Mouse (Mus musculus) urinary bladder, adult 18-20 months (tissue): ENCODE measurements around the gene BC048507.
"Not testable (repeated sequence)": the region's sequence is repeated elsewhere in the genome, so short reads cannot be mapped to it uniquely, and the experiment has no call there.

Experiments used
- DNase-seq, 2 experiments: peaks; one replicate each; pipeline ENCODE4 v3.0.0; 2022; ENCODE audit warnings: low spot score in 2 of 2, mixed read lengths in 2 of 2

Gene BC048507

DNA sequence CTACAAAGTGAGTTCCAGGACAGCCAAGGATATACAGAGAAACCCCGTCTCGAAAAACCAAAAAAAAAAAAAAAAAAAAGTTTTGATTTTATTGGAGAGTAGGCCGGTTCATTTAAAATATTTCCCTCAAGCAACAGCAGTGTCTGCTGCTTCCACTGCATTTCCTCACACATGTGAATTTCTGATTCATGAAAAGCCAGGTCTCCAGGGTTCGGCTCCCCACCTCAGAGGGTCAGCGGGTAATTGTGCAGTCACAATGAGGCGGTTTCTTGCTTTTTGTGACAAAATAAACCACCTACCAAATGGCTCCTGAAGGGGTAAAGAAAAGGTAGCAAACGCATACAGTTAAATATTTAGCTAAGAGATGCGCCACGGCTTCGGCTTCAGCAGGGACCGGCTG is at the start of gene BC048507:
BC048507 (plus strand) TSS at position 301 of the 400 bp plus-strand sequence.
- no peak for DNase-seq

DNA sequence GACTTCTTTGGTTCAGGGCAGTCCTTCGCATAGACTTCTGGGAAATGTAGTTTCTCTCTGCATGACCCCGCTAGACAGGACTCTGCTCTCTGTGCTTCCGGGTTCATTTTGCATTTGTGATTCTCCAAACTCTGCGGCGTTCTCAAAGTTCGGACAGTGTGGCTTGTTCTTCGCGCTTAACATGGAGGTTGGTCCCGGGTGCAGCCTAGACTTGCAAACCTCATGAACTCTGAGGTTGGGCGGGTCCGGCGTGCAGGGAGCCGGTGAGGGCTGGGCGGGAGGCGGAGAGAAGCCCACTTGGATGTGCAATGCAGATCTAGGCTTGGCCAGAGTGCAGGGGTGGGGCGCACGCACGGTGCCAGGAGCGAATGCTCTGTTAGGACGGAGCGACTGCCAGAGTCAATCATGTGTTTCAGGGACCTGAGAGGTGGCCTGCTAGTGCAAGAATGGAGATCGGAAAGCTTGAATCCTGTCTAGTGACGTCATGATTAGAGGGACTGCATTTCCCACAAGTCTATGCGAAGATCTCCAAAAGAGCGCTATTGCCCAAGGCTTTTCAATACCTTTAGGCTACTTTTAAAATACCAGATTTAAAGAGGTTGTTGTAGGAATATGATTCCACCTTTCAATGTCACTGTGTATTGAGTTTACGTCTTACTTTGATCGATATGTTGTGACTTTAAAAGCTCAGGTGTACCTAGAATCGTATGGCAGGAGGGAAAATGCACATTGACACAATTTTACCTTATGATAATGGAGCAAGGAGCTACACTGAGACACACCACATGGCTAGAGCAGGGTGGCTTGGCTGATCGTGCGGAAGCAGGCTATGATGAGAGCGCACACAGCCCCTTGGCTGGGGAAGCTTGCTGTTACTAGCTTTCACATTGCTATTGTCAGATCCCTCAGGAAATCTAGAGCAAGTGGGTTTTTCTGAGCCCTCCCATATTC is 49.1 kb upstream of the BC048507 start, which contains the start of gene Zfp273:
Zfp273 (plus strand) TSS at position 31 of the 951 bp plus-strand sequence.
- peak; percentile 65 to 85 for DNase-seq

DNA sequence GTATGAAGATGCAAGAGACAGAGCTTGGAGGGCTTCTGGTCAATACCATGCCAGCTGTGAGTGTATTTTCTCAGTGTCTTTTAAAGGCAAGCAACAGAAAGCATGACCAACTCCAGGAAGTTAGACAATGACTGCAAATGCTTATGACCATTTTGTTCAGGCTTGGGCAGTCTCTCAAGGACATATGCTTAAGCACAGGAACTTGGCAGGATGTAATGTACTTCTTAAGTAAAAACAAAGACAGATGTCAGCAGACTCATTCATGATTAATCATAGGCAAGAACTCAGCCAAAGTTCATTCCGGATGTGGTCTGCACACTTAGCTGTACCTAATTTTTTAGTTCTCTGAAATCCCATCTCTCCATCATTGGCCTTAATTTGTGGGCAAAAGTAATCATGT is 44.5 kb upstream of the BC048507 start:
- no peak for DNase-seq

DNA sequence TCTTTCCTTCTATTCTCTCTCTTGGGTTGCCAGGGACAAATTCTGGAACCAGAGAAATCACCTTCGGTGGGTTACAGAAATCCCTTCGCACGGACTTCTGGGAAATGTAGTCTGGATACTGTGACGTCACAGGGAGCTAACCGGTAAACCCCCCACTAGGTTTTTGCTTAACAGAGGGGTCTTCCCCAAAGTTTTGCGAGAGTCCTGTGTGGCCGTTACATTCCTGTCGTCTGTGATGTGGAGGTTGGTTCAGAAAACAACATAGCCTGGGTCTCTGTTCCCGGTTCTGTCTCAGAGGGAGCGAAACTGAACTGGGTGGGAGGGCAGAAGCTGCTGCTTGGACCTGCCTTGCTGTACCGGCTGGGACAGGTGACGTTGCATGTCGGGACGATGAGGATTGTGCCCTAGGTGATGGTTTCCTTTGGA is 32.2 kb upstream of the BC048507 start, which contains the start of gene Gm10037:
Gm10037 (plus strand) TSS at position 196 of the 426 bp plus-strand sequence.
- DNase-seq: peak; percentile 12 to 58

DNA sequence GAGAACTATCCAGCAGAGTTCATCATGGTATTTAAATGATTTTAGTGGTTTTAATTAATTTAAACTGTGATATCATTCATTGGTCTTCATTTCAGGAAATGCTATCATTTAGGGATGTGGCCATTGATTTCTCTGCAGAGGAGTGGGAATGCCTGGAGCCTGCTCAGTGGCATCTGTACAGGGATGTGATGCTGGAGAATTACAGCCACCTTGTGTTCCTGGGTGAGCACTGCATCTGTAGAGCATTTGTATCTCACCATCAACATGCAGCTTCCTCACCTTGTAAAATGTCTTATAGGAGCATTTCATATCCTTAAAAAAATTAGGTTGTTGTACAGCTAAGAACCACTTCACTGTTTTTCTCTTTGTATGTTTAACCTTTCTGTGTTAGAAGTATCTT is 30.0 kb upstream of the BC048507 start:
- DNase-seq: not testable (repeated sequence)

DNA sequence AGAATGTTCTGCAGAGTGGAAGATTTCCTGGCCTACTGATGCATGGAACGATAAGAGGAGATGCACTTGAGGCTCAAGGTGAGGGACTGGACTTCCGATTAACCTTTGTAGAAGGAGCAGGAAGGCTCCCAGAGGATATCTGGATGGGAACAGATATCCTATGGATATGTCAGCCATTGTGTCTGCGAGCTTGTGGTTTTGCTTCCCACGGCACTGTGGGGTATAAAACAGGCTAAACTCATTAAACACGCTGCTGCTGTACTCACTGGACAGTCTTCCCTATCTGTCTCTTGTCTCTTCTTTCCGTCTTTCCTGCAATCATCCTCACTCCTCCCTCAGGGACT is 19.4 kb upstream of the BC048507 start:
- DNase-seq: no peak

DNA sequence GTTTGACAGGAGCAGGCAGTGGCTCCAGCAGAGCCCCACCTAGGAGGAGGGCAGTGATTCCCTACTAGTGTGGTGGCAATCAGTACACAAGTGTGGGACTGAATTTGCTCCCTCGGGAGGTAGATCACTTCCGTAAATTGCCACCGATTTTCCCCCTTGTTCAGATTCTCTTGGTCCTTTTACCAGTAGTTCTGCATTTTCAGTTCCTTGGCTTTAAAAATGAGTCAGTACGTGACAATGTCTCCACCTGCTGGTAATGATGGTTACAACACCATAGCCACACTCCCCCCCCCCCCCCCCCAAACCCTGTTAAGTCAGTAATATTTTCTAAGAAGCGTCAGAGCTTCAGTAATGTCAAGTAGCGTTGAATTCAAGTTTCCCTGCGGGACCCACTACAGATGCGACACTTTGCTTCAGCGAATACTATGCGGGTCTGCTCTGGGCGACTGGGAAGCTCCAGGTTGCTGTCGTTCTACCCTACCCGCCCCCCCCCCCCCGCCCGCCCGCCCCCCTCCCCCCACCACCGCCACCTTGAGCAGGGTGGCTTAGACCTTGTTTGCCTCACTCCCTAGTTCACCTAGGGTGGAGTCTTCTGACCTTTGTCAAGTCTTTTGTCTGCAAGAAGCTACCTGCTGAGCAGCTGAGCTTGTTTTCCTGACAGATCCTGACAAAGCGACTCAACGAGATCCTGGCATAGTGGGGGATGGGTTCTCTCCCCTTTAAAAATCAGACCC is 18.8 kb upstream of the BC048507 start:
- DNase-seq: peak in 1 of 2 experiments; percentile 35

DNA sequence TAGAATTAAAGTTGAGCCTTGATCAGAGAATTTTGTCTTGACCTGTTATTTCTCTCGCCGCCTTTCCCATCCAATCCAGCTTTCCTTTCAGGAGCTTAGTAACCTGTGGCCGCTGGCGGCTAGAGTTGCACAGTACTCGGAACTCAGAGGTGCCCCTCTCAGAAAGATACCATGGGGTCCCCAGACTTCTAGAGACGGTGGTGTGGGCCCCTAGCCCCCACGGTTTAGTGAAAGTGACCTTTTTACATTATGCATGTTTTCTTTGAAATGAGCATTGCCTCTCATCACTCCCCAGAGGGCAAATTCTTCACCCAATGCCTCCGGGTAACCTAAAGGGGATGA is 18.3 kb upstream of the BC048507 start:
- peak in 1 of 2 experiments; percentile 10 for DNase-seq

DNA sequence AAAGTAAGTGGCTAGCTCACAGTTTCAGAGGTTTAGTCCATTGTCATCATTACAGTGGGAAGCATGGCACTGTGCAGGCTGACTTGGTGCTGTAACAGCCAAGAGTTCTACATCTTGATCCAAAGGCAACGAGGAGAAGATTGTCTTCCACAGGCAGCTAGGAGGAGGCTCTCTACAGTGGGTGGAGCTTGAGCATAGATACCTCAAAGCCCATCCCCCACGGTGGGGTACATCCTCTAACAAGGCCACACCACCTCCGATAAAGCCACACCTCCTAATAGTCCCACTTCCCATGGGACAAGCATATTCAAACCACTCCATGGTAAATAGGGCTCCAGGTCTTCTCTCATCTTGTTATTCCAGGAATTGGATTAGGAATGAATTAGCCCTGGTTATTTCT is 12.8 kb upstream of the BC048507 start:
- DNase-seq: no peak

DNA sequence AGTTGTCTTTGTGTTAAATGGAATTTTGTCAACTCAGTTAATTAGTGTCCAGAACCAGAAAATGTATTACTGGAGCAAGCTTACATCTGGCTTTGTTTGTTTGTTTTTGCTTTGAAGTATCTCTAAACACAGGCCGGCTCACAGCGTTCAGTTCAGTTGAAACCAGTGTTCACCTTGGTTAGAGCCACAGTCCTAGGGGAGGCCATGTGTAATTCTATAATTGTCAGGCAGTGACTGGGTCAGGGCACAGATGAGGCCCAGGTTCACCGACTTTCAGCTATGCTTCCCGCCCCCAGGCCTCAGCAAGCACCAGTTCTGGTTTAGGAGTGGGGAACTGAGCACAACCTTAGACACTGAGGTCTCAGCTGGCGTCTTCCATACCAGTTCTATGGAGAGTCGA is 10.0 kb upstream of the BC048507 start:
- no peak for DNase-seq

DNA sequence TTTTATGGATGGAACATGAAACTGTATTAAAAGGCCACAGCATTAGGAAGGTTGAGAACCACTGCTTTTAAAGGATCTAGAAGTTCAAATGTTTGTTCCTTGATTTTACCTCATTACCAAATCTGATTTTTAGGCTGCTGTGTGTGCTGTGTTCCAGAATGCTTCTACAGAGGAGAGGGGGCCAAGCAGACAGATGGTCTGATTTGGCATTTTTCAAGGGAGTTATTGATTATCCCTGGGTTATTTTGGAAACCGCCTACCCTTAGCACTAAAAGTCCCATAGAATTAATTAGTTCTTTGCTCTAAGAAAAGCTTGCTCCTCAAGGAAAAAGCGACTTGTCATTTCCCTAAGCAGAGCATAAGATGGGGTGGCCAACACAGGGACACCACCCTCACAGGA is 9.1 kb upstream of the BC048507 start:
- DNase-seq: no peak

DNA sequence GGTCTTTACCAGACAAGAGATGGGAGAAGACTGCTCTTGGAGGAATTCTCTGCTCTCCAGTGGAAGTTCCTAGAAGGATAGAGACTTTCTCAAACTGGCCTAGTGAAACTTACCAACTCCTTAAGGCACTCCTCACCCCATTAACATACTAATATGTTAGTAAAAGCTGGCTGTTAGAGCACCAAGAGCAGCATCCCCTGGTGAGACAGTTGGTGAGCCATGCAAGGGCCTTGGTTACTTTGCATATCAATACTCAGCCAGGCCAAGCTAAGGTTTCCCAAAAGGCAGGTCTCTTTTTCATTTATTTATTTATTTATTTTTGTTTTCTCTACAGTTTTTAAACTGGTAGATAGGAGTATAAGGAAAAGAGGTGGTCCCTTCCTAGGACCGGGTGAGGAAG is 5.8 kb upstream of the BC048507 start:
- DNase-seq: no peak

DNA sequence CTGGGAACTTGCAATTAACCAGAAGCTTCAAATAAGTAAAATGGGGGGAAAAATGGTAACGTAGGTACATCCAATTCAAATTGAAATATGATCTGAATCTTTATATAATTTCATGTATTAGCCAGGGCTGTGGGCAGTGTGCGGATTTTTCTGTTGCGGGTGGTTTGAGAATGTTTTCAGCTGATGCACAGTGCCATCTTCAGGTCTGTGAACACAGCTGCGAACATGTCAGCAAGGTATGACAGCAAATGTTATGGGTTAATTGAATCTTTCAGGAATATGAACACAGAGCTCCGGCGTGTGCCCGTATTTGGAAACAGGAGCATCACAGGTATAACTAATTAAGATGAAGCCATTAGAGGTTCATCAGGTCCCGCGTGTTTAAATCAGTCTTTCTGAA is 618 bp upstream of the BC048507 start:
- no peak for DNase-seq

DNA sequence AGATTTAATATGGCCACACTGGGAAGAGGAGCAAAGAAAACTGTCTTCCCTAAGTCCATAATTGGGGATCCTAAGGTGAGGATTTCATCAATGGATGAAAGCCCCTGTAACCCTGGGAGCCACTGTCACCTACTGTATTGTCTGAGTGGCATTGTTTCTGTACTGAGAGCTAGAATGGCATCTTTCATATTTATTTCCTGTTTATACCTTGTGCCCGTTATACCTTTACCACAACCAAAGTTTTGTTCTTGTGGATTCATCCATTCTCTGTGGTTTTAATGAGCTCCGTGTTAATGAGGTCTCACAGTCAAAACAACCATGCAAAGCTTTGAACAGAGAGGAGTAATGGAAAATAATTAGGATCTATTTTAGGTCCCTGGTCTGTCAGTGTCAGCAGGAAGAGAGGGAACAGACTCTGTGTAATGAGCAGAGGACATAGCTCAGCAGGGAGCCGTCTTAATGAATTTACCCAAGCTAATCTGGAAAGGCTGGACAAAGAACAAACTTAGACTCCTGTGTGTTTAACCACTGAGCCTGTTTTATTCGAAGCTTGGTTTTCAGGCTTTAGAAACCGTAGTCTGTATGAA is 1.7 kb downstream of the BC048507 start:
- no peak for DNase-seq

DNA sequence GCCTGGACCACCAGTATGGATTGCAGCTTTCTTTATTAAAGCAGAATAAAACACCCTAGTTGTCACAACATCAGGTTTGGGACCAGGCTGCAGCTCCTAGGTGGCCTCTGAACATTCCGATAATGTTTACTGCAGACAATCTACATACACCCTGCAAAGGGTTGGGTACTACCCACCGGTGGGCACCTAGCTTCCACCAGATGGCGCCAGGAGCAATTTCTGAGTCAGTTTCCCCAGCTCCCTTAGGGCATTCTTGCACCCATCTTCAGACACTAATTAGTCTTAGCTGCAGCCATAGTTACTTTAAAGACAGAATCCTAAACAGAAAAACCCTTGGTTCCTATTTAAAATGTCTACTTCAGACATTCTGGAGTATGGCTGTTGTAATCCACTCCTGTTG is 4.8 kb downstream of the BC048507 start:
- no peak for DNase-seq

DNA sequence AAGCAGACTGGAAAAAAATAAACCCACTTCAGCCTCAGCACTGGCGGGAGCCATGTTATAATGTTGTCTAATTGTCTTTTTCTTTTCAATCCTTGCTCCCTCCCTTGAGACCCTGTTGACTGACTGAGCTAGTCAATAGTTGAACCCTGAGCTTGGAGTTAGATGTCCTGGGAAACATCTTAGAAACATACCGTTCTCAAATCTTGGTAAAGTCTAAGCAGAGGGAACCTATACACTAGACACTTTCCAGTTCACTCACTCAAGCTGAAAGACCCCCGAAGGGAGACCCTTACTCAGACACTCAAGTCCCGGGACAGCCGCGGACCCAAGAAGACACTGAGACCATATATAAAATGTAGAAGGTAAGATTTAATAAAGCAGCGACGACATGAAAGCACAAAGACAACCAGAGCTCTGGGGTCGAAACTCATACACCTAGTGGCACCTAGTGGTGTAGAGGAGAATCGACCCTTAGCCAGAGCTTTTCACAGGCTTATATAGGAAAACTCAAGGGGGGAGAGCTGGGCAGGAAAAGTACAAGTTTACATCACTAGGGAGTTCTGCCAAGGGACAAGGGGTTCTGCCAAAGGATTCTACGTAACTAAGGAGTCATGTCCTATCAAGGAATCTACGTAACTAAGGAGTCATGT is 13.0 kb downstream of the BC048507 start:
- not testable (repeated sequence) for DNase-seq

DNA sequence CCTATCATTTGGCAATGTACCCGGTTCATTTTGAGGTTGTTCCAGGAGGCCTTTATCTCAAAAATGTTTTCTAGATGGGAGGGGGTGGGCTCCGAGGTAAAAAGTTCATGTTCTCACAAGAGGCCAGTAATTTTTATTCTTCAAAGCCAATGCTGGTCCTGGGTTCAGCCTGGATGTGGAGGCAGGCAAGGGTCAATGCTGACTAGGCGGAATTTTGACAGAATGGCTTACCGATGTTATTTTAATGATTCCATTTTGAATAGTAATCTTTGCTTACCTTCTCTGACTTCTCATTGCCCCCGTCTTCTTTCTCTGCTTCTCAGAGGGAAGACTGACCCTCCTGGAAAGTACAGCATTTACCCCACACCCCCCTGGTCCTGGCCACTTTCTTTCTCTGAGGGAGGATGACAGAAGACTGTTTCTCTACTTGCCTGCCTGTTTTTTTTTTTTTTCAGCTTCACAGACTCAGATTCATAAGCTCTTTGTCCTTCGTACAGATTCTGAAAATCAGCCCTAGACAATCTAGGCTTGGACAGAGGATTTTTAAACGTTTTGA is 13.7 kb downstream of the BC048507 start:
- no peak for DNase-seq

DNA sequence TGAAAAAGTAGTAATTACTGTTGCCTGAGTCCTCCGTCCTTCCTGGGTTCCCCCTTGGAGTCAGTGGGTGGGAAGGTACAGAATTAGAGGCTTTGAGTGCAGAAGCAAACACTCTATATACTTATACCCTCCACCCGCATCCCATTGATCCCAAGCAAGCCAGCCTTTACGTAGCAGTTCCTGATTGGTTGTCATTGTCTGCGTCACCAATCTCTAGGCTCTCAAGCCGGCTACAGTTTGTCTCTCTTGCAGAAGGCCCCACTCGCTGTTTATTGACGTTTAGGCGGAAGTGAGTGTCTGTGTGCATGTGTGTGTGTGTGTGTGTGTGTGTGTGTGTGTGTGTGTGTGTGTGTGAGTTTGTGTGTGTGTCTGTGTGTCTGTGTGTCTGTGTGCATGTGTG is 20.8 kb downstream of the BC048507 start:
- DNase-seq: no peak

DNA sequence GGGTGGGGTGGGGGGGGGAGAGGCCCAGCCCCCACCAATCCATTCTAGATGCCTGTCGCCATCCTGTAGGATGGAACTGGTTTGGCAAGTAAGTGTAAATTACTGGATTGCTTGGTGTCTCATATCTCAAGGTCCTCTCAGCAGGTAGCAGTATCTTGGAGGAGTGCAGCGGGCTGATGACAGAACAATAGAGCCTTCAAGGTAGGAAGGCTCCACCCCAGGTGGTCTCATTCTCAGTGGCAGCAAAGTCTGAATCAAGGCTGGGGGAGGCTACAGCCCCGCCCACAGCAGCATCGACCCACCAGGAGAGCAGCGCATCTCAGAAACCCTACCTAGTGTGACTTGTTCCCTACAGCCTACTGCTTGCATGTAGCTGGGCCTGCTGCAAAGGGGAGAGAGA is 46.6 kb downstream of the BC048507 start:
- no peak for DNase-seq
